8 mouse cellular contexts compared by ENCODE assay signal in genomic region chr5:24424861-24425411, GRCm38 (mm10). TPM values are rescaled to one million over a fixed set of nuclear protein-coding genes. Genes with fewer than 3 reads are reported as not detected.
DNase-seq lines count a peak whose midpoint lies in the region; ATAC-seq and TF ChIP-seq lines count a peak whose summit lies in the region.

No protein-coding gene starts in this region.

- ATAC-seq in embryonic facial prominence, embryonic 12.5 days (ENCODE audit: insufficient number of reproducible peaks, insufficient read depth, low FRiP score, low TSS enrichment), result no peak
- peak; percentile 28 for ATAC-seq in kidney, embryonic 14.5 days (ENCODE audit: low FRiP score, low TSS enrichment)
- ATAC-seq in liver, embryonic 14.5 days (ENCODE audit: insufficient read depth), result peak; percentile 64
- no peak for ATAC-seq in neural tube, embryonic 12.5 days (ENCODE audit: low FRiP score, low read depth)
- peak; percentile 32; the same call in 1 of the 2 replicates for ATAC-seq in stomach, embryonic 16.5 days (ENCODE audit: insufficient read depth, low FRiP score)

- peak overlapping the region; percentile 82 for H3K27ac ChIP-seq in embryonic facial prominence, embryonic 12.5 days
- H3K27ac ChIP-seq in heart, embryonic 10.5 days, result peak overlapping the region; percentile 94
- peak overlapping the region; percentile 87; the same call in 1 of the 2 replicates for H3K27ac ChIP-seq in kidney, embryonic 14.5 days (ENCODE audit: low read depth, low read length)
- H3K27ac ChIP-seq in liver, embryonic 14.5 days, result peak overlapping the region; percentile 83
- H3K27ac ChIP-seq in neural tube, embryonic 12.5 days, result no peak overlapping the region
- H3K27ac ChIP-seq in stomach, embryonic 16.5 days (ENCODE audit: low read length), result peak overlapping the region; percentile 99

- no peak for TF ChIP-seq EP300 in liver, embryonic 14.5 days (IDR thresholded peaks at IDR 0.05; ENCODE audit: low read depth)

- H3K9me3 ChIP-seq in embryonic facial prominence, embryonic 12.5 days, result no peaks in the 10 kb centered on the region
- H3K9me3 ChIP-seq in heart, embryonic 10.5 days, result no peaks in the 10 kb centered on the region
- H3K9me3 ChIP-seq in kidney, embryonic 14.5 days (ENCODE audit: control insufficient read depth, low read length), result no peaks in the 10 kb centered on the region
- no peaks in the 10 kb centered on the region for H3K9me3 ChIP-seq in liver, embryonic 14.5 days (ENCODE audit: control insufficient read depth, low read length)
- H3K9me3 ChIP-seq in neural tube, embryonic 12.5 days, result no peaks in the 10 kb centered on the region
- H3K9me3 ChIP-seq in stomach, embryonic 16.5 days (replicated peaks; ENCODE audit: control insufficient read depth, low read length), result no peaks in the 10 kb centered on the region

- peak overlapping the region; percentile 54 for H3K4me3 ChIP-seq in embryonic facial prominence, embryonic 12.5 days
- H3K4me3 ChIP-seq in heart, embryonic 10.5 days, result peak overlapping the region; percentile 78
- peak overlapping the region; percentile 63 for H3K4me3 ChIP-seq in kidney, embryonic 14.5 days (ENCODE audit: low read length)
- peak overlapping the region; percentile 66 to 77 for H3K4me3 ChIP-seq in liver, embryonic 14.5 days (ENCODE audit: insufficient read depth in 1 of 2, low read depth in 2 of 2, low read length in 2 of 2)
- H3K4me3 ChIP-seq in neural tube, embryonic 12.5 days, result peak overlapping the region; percentile 52
- peak overlapping the region; percentile 87 for H3K4me3 ChIP-seq in stomach, embryonic 16.5 days (replicated peaks; ENCODE audit: low read length)

- H3K9ac ChIP-seq in embryonic facial prominence, embryonic 12.5 days, result peak overlapping the region; percentile 55
- H3K9ac ChIP-seq in kidney, embryonic 14.5 days (ENCODE audit: low read depth, low read length), result peak overlapping the region; percentile 66
- H3K9ac ChIP-seq in liver, embryonic 14.5 days (replicated peaks), result peak overlapping the region; percentile 85
- H3K9ac ChIP-seq in neural tube, embryonic 12.5 days, result peak overlapping the region; percentile 64
- peak overlapping the region; percentile 89 for H3K9ac ChIP-seq in stomach, embryonic 16.5 days (ENCODE audit: low read length)

- H3K27me3 ChIP-seq in embryonic facial prominence, embryonic 12.5 days, result no peaks in the 10 kb centered on the region
- H3K27me3 ChIP-seq in heart, embryonic 10.5 days (ENCODE audit: insufficient read depth, poor library complexity, severe bottlenecking), result no peaks in the 10 kb centered on the region
- H3K27me3 ChIP-seq in kidney, embryonic 14.5 days (ENCODE audit: control insufficient read depth, insufficient read depth, low read length), result no peaks in the 10 kb centered on the region
- H3K27me3 ChIP-seq in liver, embryonic 14.5 days (ENCODE audit: control insufficient read depth, insufficient read depth, low read length), result no peaks in the 10 kb centered on the region
- 0 out of 2 replicates have a peak, but pooled peaks cover 3% of the 10 kb centered on the region for H3K27me3 ChIP-seq in neural tube, embryonic 12.5 days (replicated peaks)
- H3K27me3 ChIP-seq in stomach, embryonic 16.5 days (ENCODE audit: control insufficient read depth, insufficient read depth, low read length), result no peaks in the 10 kb centered on the region

- H3K4me2 ChIP-seq in embryonic facial prominence, embryonic 12.5 days (replicated peaks), result peak overlapping the region; percentile 68
- peak overlapping the region; percentile 86 for H3K4me2 ChIP-seq in kidney, embryonic 14.5 days (replicated peaks; ENCODE audit: low read depth, low read length)
- H3K4me2 ChIP-seq in liver, embryonic 14.5 days (ENCODE audit: low read depth), result peak overlapping the region; percentile 98
- peak overlapping the region; percentile 86 for H3K4me2 ChIP-seq in neural tube, embryonic 12.5 days (replicated peaks)
- peak overlapping the region; percentile 96 for H3K4me2 ChIP-seq in stomach, embryonic 16.5 days (ENCODE audit: low read depth, low read length)

- WGBS in embryonic facial prominence, embryonic 12.5 days, result under 1% methylated on average over 58 of the region's 60 CpGs
- WGBS in heart, embryonic 10.5 days, result 1% methylated on average over 60 of the region's 60 CpGs
- 1% methylated on average over 48 of the region's 60 CpGs for whole genome bisulfite sequencing in kidney, embryonic 14.5 days
- WGBS in liver, embryonic 14.5 days (ENCODE audit: insufficient replicate concordance), result 1% methylated on average over 58 of the region's 60 CpGs
- under 1% methylated on average over 59 of the region's 60 CpGs for WGBS in neural tube, embryonic 12.5 days
- whole genome bisulfite sequencing in stomach, embryonic 16.5 days, result under 1% methylated on average over 52 of the region's 60 CpGs

- TF ChIP-seq CTCF in liver, embryonic 14.5 days (IDR thresholded peaks at IDR 0.05; ENCODE audit: low read depth), result no peak

- H3K36me3 ChIP-seq in embryonic facial prominence, embryonic 12.5 days, result peaks cover 19% of the 10 kb centered on the region
- peaks cover 27% of the 10 kb centered on the region for H3K36me3 ChIP-seq in heart, embryonic 10.5 days
- peaks cover 20% of the 10 kb centered on the region for H3K36me3 ChIP-seq in kidney, embryonic 14.5 days (ENCODE audit: control insufficient read depth, insufficient read depth, low read length)
- no peaks in the 10 kb centered on the region for H3K36me3 ChIP-seq in liver, embryonic 14.5 days (replicated peaks; ENCODE audit: control insufficient read depth, insufficient read depth, low read depth)
- H3K36me3 ChIP-seq in neural tube, embryonic 12.5 days, result peaks cover 17% of the 10 kb centered on the region
- H3K36me3 ChIP-seq in stomach, embryonic 16.5 days (ENCODE audit: control insufficient read depth, insufficient read depth, low read length), result 0 out of 2 replicates have a peak, but pooled peaks cover under 1% of the 10 kb centered on the region

- DNase-seq in left cerebral cortex, adult 18-20 months (ENCODE audit: low spot score in 2 of 2), result peak; percentile 61 to 80
- DNase-seq in left cerebral cortex, adult 11 months (ENCODE audit: low spot score), result no peak
- peak; percentile 87 for DNase-seq in heart, embryonic 10.5 days (ENCODE audit: low spot score)
- peak; percentile 71 to 80 (median 79) for DNase-seq in liver, embryonic 14.5 days (ENCODE audit: low read depth in 3 of 3, low spot score in 3 of 3)

- peaks cover 47% of the 10 kb centered on the region for H3K4me1 ChIP-seq in embryonic facial prominence, embryonic 12.5 days
- H3K4me1 ChIP-seq in heart, embryonic 10.5 days, result peaks cover 55% of the 10 kb centered on the region
- peaks cover 31% of the 10 kb centered on the region for H3K4me1 ChIP-seq in kidney, embryonic 14.5 days (ENCODE audit: control insufficient read depth, insufficient read depth, low read length)
- peaks cover 21 to 28% of the 10 kb centered on the region in 2 experiments for H3K4me1 ChIP-seq in liver, embryonic 14.5 days (replicated peaks; ENCODE audit: control insufficient read depth in 2 of 2, insufficient read depth in 2 of 2, low read length in 1 of 2)
- H3K4me1 ChIP-seq in neural tube, embryonic 12.5 days, result peaks cover 54% of the 10 kb centered on the region
- peaks cover 40% of the 10 kb centered on the region for H3K4me1 ChIP-seq in stomach, embryonic 16.5 days (ENCODE audit: control insufficient read depth, insufficient read depth, low read length)

RNA-seq across cellular contexts. Expression of gene Slc4a2, which starts 1.3 kb away (rescaled TPM):
- 10 to 100 TPM; 28.9 to 31.0 TPM for total RNA-seq in left cerebral cortex, adult 18-20 months (2021)
- 46.6 and 49.8 TPM in 2 replicates for polyA plus RNA-seq in embryonic facial prominence, embryonic 12.5 days (2016; fragmentation: Nextera tagmentation; extraction: Ambion mirVana)
- 33.2 and 36.0 TPM in 2 replicates for polyA plus RNA-seq in heart, embryonic 10.5 days (2016; fragmentation: Nextera tagmentation; extraction: Ambion mirVana)
- 21.6 and 26.8 TPM in 2 replicates for polyA plus RNA-seq in kidney, embryonic 14.5 days (2014; fragmentation: Nextera tagmentation; extraction: Ambion mirVana)
- 11.6 and 12.9 TPM in 2 replicates for polyA plus RNA-seq in liver, embryonic 14.5 days (2012; rRNA removed)
- polyA plus RNA-seq in liver, embryonic 14.5 days (2014; fragmentation: Nextera tagmentation; extraction: Ambion mirVana), result 5.6 and 6.0 TPM in 2 replicates
- 23.0 and 24.3 TPM in 2 replicates for polyA plus RNA-seq in neural tube, embryonic 12.5 days (2016; fragmentation: Nextera tagmentation; extraction: Ambion mirVana)
- 46.5 and 51.8 TPM in 2 replicates for polyA plus RNA-seq in stomach, embryonic 16.5 days (2015; fragmentation: Nextera tagmentation; extraction: Ambion mirVana)

RNA-seq across cellular contexts. Expression of gene Cdk5, which starts 1.6 kb away (rescaled TPM):
- 100 to 1,000 TPM; 128 to 129 TPM for total RNA-seq in left cerebral cortex, adult 18-20 months (2021)
- 62.2 and 63.2 TPM in 2 replicates for polyA plus RNA-seq in embryonic facial prominence, embryonic 12.5 days (2016; fragmentation: Nextera tagmentation; extraction: Ambion mirVana)
- polyA plus RNA-seq in heart, embryonic 10.5 days (2016; fragmentation: Nextera tagmentation; extraction: Ambion mirVana), result 33.9 and 37.4 TPM in 2 replicates
- 45.5 and 60.2 TPM in 2 replicates for polyA plus RNA-seq in kidney, embryonic 14.5 days (2014; fragmentation: Nextera tagmentation; extraction: Ambion mirVana)
- polyA plus RNA-seq in liver, embryonic 14.5 days (2012; rRNA removed), result 9.9 and 10.3 TPM in 2 replicates
- 8.2 and 8.9 TPM in 2 replicates for polyA plus RNA-seq in liver, embryonic 14.5 days (2014; fragmentation: Nextera tagmentation; extraction: Ambion mirVana)
- polyA plus RNA-seq in neural tube, embryonic 12.5 days (2016; fragmentation: Nextera tagmentation; extraction: Ambion mirVana), result 75.4 and 79.2 TPM in 2 replicates
- polyA plus RNA-seq in stomach, embryonic 16.5 days (2015; fragmentation: Nextera tagmentation; extraction: Ambion mirVana), result 44.9 TPM in 2 replicates

RNA-seq across cellular contexts. Expression of gene Asic3, which starts 11.7 kb away (rescaled TPM):
- under 1 TPM in 1 of 2 experiments, not detected in 1; 0.54 TPM for total RNA-seq in left cerebral cortex, adult 18-20 months (2021)
- polyA plus RNA-seq in embryonic facial prominence, embryonic 12.5 days (2016; fragmentation: Nextera tagmentation; extraction: Ambion mirVana), result 1.8 and 2.8 TPM in 2 replicates
- 0.11 TPM in 1 of 2 replicates, not detected in the other for polyA plus RNA-seq in heart, embryonic 10.5 days (2016; fragmentation: Nextera tagmentation; extraction: Ambion mirVana)
- 0.57 and 0.60 TPM in 2 replicates for polyA plus RNA-seq in kidney, embryonic 14.5 days (2014; fragmentation: Nextera tagmentation; extraction: Ambion mirVana)
- polyA plus RNA-seq in liver, embryonic 14.5 days (2012; rRNA removed), result not detected in 2 replicates
- polyA plus RNA-seq in liver, embryonic 14.5 days (2014; fragmentation: Nextera tagmentation; extraction: Ambion mirVana), result not detected in 2 replicates
- 1.0 and 1.4 TPM in 2 replicates for polyA plus RNA-seq in neural tube, embryonic 12.5 days (2016; fragmentation: Nextera tagmentation; extraction: Ambion mirVana)
- 0.23 and 0.52 TPM in 2 replicates for polyA plus RNA-seq in stomach, embryonic 16.5 days (2015; fragmentation: Nextera tagmentation; extraction: Ambion mirVana)

RNA-seq across cellular contexts. Expression of gene Fastk, which starts 20.2 kb away (rescaled TPM):
- 100 to 1,000 TPM; 108 to 131 TPM for total RNA-seq in left cerebral cortex, adult 18-20 months (2021)
- polyA plus RNA-seq in embryonic facial prominence, embryonic 12.5 days (2016; fragmentation: Nextera tagmentation; extraction: Ambion mirVana), result 117 and 122 TPM in 2 replicates
- 156 and 197 TPM in 2 replicates for polyA plus RNA-seq in heart, embryonic 10.5 days (2016; fragmentation: Nextera tagmentation; extraction: Ambion mirVana)
- 104 and 105 TPM in 2 replicates for polyA plus RNA-seq in kidney, embryonic 14.5 days (2014; fragmentation: Nextera tagmentation; extraction: Ambion mirVana)
- 59.9 and 82.4 TPM in 2 replicates for polyA plus RNA-seq in liver, embryonic 14.5 days (2012; rRNA removed)
- 40.8 and 47.2 TPM in 2 replicates for polyA plus RNA-seq in liver, embryonic 14.5 days (2014; fragmentation: Nextera tagmentation; extraction: Ambion mirVana)
- 114 TPM in 2 replicates for polyA plus RNA-seq in neural tube, embryonic 12.5 days (2016; fragmentation: Nextera tagmentation; extraction: Ambion mirVana)
- polyA plus RNA-seq in stomach, embryonic 16.5 days (2015; fragmentation: Nextera tagmentation; extraction: Ambion mirVana), result 93.4 and 94.4 TPM in 2 replicates

RNA-seq across cellular contexts. Expression of gene Tmub1, which starts 22.7 kb away (rescaled TPM):
- 10 to 100 TPM; 27.2 to 27.3 TPM for total RNA-seq in left cerebral cortex, adult 18-20 months (2021)
- 24.7 and 24.9 TPM in 2 replicates for polyA plus RNA-seq in embryonic facial prominence, embryonic 12.5 days (2016; fragmentation: Nextera tagmentation; extraction: Ambion mirVana)
- polyA plus RNA-seq in heart, embryonic 10.5 days (2016; fragmentation: Nextera tagmentation; extraction: Ambion mirVana), result 21.3 and 22.3 TPM in 2 replicates
- 23.8 and 25.7 TPM in 2 replicates for polyA plus RNA-seq in kidney, embryonic 14.5 days (2014; fragmentation: Nextera tagmentation; extraction: Ambion mirVana)
- 5.3 and 7.6 TPM in 2 replicates for polyA plus RNA-seq in liver, embryonic 14.5 days (2012; rRNA removed)
- 4.0 and 6.5 TPM in 2 replicates for polyA plus RNA-seq in liver, embryonic 14.5 days (2014; fragmentation: Nextera tagmentation; extraction: Ambion mirVana)
- polyA plus RNA-seq in neural tube, embryonic 12.5 days (2016; fragmentation: Nextera tagmentation; extraction: Ambion mirVana), result 35.3 and 40.0 TPM in 2 replicates
- 23.5 and 27.0 TPM in 2 replicates for polyA plus RNA-seq in stomach, embryonic 16.5 days (2015; fragmentation: Nextera tagmentation; extraction: Ambion mirVana)

Comparison
In these comparisons a context has a peak if more than half of its experiments do, and no peak if none do; other contexts are left out.
1. ATAC-seq: peak in kidney, embryonic 14.5 days (single experiment), liver, embryonic 14.5 days (single experiment) and stomach, embryonic 16.5 days (single experiment); none in embryonic facial prominence, embryonic 12.5 days (single experiment) and neural tube, embryonic 12.5 days (single experiment).
2. Peak in every context shown above with its lines, with median percentiles within 50 percentile points of each other: H3K4me2 ChIP-seq, H3K4me3 ChIP-seq and H3K9ac ChIP-seq.